Mouse (Mus musculus) ZHBTc4 (cell line): ENCODE data around the gene Meis3.

Experiments used
- DNase-seq: peaks from one replicate; pipeline ENCODE4 v3.0.0-alpha.2; 2011; ENCODE audit warnings: low read depth, low spot score

The Meis3 gene

DNA sequence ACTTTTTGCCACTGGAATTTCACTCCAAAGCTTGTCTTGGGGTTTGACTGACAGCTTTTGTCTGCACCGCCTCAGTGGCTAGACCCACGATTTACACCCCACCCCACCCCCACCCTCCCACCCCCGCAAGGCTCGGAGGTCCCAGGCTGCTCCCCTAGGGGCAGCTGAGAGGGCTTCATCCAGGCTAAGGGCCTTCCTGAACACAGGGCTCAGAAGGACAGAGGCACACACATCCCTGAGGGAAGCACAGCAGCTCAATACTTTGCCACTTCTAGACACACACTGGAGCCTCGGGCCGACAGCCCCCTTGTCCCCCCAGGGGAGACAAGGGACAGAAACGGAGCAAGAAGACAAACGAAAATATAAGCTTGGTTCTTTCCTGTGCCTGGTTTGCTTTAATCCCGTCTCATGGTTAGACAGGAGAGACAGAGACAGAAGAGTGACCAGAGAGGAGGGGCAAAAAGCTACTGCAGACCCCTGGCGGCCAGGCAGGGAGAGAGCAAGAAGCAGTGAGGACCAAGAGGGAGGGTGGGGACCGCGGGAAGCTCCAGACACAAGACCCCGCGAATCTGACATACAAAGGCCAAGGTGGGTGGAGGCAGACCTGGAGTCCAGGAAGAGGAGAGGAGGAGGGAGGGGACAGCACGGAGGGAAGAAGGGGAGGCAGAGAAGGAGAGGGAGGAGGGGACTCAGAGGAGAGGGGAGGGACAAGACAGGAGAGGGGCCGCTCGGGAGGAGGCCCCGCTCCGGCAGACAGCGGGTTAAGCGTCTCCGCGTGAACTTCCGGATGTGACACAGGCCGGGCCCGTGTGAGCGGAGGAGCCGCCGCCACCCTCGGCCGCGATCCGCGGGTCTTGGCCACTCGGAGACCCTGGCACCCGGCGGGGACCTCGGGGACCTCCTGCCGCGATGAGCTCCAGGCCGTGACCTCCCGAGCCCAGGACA, at the start of gene Meis3:
Meis3 (plus strand) TSS at position 494 of the 945 bp plus-strand sequence.
- peak; percentile 76 for DNase-seq

DNA sequence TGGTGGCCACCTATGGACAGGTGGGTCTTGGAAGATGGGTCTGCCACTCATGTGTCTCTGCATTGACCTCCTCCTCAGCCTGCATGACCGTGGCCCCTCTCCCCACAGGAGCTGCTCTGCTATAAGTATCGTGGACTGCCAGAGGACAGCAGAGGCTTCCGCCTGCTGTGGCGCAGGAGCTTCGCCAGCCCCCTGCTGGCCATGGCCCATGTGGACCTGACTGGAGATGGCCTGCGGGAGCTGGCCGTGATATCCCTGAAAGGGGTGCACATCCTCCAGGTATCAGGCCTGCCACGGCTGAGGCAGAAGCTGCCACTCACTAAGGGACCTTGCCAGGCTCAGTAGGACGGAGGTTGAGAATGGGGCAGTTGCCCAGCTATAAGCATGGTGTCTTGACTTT, 49.1 kb upstream of the Meis3 start:
- DNase-seq, result no peak

DNA sequence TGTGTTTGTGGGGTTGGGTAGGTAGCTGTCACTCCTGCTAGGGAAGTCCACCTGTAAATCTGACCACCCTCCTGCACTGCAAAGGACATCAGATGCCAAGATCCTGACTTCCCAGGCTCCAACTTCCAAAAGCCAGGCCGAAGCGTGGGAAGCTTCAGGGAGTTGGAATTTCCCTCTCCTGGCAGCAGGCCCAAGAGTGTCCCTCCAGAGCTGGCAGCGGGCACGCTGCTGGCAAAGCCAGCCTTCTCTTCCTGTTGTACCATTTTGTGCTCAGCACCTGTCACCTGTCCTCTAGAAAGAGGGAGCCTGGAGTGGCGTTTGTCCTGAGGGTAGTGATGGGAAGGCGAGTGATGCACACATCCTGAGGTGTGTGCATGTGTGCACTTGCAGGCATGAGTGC, 46.5 kb upstream of the Meis3 start:
- no peak for DNase-seq

DNA sequence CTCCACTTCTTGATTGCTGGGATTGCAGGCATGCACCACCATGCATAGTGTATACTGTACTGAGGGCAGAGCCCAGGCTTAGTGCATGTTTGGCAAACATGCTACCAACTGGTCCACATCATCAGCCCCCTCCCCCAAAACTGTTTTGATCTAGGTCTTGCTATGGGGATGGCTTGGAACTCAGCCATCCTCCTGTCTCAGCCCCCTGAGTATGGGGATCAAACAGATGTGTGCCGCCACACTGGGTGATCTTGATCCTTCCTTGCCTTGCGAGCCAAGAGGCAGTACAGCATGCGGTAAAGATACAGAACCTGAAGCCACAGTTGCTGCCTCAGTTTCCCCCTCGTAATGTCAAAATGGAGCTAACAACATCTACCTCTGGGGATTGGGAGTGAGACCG, 46.0 kb upstream of the Meis3 start:
- no peak for DNase-seq

DNA sequence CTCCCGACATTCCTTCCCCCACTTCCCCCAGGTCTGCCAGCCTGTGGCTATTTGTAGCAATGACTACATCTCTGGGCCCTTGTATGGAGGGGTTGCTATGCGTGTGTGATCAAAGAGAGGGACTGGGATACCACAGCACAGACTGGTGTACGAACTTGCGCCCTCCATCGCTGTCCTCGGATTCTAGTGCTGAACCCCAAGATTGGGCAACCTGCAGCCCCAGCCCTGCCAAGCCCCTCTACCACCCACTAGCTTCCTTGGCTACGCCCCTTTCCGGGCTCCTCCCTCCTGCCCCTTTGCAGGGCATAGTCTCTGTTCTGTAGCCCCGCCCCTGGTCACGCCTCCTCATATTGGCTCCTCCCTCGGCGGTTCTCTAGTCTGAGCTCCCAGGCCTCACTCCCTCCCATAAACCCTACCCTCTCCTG, 45.5 kb upstream of the Meis3 start, which contains the start of gene Slc8a2:
Slc8a2 (plus strand) TSS at position 406 of the 425 bp plus-strand sequence.
- peak; percentile 95 for DNase-seq

DNA sequence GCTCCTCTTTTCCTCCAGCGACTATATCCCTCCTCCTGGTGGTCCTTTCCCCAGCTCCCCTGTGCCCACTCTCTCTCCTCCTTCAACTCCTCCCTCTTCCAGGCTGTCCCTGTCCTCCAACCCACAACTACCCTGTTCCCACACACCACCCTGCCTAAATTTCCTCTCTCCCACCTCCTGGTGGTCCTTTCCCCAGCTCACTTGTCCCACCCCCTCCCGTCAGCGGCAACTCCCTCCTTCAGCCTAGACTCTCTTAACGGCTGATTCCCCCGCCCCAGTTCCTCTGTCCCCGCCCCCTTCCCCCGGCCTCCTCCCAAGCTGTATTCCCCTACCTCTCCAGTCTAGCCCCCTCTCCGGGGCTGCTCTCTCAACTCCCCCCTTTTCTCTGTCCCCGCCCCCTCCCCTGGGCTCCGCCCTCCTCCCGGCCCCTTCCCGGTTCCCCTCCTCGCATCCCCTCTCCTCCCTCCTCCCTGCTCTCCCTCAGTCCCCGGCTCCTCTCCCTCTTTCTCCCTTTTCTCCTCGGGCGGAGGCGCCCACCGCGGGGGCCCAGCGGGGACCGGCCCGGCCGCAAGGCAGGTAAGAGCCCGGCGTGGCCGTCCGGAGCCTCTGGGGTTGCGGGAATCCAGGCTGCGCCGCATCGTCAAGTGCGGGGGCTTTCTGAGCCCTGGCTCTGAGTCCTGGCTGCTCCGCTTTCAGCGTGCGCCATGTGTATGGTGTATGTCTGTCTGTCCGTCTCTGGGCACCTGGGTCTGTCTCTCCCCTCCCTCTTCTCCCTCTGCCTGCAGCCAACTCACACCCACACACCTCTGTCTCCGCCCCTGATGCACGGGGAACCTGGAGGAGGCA, 44.8 kb upstream of the Meis3 start:
- peak; percentile 90 for DNase-seq

DNA sequence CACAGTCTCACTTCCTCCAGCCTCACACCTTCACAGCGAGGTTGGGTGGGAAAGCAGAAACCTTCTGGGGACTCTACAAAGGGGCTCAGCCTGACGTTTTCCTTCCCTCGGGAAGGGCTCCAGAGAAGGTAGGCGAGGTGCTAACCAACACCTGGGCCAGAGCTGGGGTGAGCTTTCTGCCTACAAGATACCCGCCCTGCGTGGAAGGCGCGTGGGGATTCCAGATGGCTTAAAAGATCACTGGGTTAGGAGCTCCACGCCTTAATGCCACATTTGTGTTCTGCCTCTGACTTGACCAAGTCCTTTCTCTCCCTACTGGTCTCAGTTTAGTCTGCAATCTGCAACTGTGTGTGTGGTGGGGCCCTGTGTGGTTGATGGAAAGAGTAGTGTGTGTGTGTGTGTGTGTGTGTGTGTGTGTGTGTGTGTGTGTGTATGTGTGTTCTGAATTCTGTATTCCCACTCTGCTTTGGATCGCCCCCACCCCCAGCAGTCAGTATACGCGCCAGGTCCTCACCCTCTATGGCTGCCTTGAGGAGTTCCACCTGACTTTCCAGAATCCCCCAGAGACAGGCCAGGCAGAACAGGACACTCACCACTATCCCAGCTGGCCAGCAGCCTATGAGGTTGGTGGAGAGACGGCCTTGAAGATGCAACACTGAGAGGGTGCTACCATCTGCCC, 43.8 kb upstream of the Meis3 start:
- DNase-seq, result no peak

DNA sequence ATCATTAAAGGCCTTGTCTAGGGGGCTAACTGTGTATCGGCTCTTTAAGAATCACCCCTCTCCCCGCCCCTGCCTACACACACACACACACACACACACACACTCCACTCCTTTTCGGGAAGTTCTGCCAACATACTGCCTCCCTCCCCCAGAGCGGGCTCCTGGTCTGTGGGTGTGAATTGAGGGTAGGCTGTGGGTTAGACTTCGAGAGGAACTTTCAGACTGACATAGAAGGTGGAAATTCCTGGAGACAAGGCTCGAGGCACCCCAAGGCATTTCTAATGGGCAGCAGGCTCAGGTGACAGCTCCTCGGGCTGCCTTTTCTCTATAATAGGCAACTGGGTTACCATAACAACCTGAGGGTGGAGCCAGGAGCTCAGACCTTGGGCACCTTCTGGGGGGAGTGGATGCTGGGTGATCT, 42.7 kb upstream of the Meis3 start:
- DNase-seq, result peak; percentile 35

DNA sequence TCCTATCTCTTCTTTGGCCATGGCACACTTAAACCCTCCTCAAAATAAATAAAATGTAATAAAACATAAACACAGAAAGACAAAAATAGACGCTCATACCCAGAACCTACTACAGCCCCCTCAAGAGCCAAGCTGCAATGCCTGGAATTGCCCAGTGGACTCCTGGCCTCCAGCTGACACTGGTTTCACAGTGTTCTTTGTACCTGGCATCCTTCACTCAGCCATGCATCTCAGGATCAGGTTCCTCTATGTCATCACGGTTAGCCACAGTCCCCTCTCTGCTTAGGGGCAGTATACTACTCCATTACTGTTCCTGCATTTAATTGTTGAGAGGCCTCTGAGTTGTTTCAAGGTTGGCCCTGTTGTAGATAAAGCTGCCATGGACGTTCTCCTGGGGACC, 42.0 kb upstream of the Meis3 start:
- no peak for DNase-seq

DNA sequence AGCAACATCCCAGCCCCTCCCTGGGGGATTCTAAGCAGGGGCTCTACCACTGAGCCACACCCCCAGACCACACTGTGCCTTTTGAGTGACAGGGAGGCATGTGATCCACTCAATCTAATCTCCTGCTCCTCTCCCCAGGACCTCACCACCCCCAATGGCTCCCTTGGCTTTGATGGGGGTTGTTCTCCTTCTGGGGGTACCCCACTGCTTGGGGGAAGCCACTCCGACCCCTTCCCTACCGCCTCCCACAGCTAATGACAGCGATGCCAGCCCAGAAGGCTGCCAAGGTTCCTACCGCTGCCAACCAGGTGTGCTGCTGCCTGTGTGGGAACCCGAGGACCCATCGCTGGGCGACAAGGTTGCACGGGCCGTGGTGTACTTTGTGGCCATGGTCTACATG, 41.2 kb upstream of the Meis3 start:
- DNase-seq, result no peak

DNA sequence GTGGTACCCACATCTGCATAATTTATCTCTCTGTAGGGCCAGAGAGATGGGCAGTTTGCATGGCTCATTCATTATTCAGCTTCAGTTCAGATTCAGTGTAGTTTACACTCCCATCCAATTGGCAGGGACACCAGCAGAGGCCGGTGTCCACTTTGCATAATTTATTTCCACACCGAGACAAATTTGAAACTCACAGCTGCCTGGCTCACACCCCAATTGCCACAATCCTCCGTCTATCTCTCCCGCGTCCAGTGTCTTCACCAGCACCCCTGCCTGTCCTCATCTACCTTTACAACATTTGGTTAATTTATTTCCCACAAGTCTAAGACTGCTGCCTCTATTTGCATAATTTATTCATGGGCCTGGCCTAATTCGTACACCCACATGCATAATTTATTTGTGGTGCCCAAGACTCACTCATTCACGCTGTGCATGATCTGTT, 39.9 kb upstream of the Meis3 start:
- no peak for DNase-seq

DNA sequence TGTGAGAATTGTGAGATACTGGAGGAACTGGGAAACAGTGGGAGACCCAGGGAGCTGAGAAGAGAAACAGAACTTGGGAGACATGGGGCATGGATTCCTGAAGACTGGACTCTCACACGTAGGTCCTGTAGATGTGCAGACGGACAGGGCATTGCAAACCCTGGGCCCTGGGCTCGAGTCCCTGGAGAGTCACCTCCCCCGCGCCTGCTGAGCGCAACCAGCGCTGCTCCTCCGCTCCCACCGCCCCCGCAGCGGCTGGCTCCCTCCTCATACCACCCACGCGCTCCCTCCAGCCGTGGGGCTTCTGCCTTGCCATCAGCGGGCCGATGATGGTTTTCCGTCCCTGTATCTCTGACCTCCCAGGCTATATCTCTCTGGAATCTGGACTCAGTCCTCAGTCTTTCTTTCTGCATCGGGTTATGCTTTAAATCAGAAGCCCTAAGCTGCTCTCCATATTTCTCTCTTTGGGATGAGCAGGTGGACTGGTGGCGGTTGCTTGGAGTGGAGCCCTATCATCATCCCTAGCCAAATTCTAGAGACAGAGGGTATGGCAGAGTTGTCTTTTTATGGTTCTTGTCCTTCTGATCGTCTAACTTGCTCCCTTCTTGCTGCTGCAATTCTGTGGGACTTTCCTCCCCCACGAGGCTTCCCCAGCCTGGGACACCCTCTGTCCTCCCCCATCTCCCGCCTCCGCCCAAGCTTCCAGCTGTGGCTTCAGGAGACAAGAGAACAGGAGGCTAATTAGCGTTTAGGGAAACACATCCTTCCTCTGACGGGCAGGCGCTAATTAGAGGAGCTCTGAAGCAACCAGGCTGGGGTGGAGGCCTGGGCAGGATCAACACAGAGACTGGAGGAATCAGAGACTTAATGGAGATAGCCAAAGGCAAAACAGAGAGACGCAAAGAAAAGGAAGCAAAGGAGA, 28.1 kb upstream of the Meis3 start:
- no peak for DNase-seq

DNA sequence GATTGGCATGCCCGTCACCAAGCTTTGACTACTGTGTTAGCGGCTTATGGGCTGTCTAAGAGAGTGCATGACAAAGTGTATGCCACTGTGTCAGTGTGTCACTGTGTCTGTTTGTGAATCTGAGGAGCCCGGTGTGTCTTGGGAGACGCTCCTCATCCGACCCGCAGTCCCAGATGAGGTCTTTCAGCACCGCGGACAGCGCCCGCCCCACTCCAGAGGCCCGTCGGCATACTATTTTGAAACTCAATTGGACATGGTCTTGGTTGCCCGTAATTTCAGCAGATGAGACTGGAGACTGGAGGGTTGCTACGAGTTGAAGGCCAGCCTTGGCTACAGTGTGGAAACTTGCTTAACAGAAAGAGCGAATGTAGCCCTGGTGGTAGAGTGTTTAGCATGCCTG, 27.2 kb upstream of the Meis3 start:
- peak; percentile 68 for DNase-seq

DNA sequence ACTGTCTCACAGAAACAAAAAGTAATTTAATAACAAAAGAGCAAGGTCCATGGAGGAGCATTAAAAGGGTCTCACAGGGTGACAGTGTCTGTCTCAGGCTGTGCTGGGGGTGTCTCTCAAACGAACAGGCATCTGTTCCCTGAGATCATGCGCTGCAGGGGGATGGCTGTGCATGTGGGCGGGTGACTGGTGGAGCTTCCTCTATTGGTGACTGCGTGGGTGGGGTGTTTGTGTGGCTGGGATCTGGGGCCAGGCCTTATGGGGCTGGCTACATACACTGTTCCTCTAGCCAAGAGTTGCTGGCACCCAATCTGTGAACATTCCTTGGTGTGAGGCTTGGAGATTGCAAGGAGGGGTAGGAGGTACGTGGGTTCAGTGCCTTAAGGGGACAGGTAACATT, 25.6 kb upstream of the Meis3 start:
- no peak for DNase-seq

DNA sequence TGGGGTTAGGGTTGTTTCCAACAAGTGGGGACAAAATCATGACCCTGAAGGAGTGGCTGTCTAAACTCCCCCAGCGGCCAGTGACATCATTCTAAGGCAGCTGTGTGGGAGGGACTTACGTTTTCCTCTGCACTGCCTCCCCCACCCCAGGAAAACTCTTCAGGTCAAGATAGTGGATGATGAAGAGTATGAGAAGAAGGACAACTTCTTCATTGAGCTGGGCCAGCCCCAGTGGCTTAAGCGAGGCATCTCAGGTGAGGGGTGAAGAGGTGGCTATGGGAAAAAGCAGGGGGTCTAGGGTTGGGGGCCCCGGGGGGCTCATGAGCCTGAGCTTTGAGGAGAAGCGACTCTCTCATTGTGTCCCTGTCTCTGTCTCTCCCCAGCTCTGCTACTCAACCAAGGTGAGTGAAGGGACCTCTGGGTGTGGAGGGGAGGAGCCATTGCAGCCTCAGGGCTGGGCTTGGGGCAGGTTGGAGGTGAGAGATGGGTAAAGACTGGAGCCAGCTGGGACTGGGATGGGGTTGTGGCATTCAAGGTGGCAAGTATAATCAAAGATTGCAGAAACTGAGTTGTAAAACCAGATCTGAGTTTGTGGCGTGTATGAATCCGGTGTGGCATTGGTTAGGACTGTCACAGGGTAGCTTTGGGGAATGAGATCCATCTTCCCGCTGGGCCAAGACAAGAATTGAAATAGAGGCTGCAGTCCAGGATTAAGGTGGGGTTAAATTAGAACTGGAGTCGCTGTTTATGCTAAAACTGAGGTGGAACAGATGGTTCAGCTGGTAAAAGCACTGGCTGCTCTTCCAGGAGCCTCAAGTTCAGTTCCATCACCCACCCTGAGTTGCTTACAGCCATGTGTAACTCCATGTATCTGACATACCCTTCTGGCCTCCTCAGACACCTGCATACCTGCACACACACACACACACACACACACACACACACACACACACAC, 24.4 kb upstream of the Meis3 start:
- DNase-seq, result no peak

DNA sequence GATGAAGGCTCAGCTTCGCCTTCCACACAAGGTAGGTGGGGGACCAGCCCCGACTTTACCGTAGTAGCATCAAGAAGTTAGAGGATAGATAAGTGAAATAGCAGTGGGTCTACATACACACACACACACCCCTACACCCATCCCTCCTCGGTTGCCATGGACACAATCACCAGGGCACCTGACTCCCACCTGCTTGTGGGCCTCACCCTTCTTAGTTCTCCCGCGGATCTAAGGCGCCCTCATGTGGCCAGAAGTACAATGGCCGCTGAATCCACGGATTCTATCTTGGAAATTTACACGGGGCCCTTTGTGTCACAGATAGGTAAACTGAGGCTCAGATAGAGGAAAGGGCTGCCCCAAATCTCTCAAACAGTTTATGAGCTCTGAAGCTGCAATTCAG, 21.4 kb upstream of the Meis3 start:
- peak; percentile 71 for DNase-seq

DNA sequence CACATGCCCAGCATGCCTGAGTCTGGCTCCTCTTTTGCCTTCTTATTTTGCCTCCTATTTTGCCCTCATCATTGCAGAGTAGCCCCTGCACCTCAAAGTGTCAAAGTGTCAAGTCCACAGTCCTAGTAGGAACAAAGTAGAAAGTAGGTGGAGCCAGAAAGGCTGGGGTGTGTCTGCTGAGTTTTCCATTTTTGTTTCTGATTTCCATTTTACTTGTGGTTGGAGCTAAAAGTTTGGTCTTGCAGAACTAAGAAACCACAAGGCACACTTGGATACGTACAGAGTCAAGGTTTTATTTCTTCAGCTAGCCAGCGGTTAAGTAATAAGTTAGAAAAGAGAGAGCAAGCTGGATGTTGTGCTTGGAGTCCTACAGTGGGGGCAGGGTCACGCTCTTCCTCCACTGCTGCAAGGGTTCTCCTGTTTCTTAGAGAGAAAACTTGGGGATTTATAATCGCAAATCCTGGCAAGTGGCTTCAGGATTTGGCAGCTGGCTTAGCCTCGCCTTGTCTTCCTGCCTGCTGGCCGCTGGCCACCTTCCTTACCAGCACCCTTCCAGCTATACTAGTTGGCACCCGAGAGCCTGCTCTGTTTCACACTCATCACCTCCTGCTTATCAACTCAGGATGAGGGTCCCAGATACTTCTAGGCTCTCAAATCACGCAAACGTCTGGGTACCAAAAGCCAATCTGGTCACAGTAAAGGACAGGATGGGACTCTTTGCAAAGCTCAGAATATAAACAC, 19.6 kb upstream of the Meis3 start:
- no peak for DNase-seq

DNA sequence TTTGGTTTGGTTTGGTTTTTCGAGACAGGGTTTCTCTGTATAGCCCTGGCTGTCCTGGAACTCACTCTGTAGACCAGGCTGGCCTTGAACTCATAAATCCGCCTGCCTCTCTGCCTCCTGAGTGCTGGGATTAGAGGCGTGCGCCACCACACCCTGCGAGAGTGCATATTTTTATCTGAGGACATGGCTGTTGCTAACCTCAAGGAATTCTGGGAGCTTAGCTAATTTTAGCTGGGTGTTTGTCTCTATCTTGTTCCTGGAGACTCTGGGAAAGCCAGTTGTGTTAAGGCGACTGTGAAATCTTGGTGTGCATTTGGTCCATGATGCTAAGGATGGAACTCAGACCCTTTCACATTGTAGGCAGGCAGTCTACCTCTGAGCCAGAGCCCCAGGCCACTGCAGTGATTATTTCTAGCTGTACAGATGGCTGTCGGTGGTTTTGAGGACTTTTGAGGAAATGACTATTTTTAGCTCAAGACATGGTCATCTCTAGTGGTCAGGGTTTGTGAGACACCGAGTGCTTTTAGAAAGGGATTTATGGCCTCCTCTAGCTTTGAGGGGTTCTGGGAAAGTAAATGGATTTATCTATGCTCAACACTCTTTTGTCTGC, 18.7 kb upstream of the Meis3 start:
- no peak for DNase-seq
